7 mouse cellular contexts compared by ENCODE assay signal in genomic region chr17:15704475-15705300, GRCm38 (mm10). TPM values are rescaled to one million over a fixed set of nuclear protein-coding genes. Genes with fewer than 3 reads are reported as not detected.
DNase-seq lines count a peak whose midpoint lies in the region; ATAC-seq and TF ChIP-seq lines count a peak whose summit lies in the region.

Gene Chd1, plus strand, starts transcription at chr17:15704967.

- peak within 1 kb of the TSS; percentile 97 for H3K9ac ChIP-seq in embryonic facial prominence, embryonic 12.5 days
- H3K9ac ChIP-seq in limb, embryonic 12.5 days (replicated peaks) = peak within 1 kb of the TSS; percentile 95
- peak within 1 kb of the TSS; percentile 88 for H3K9ac ChIP-seq in midbrain, embryonic 15.5 days

- H3K4me3 ChIP-seq in embryonic facial prominence, embryonic 12.5 days = peak within 1 kb of the TSS; percentile 92
- H3K4me3 ChIP-seq in kidney, adult 2 months (ENCODE audit: insufficient read depth, low read depth, low read length) = peak within 1 kb of the TSS; percentile 79
- peak within 1 kb of the TSS; percentile 92 for H3K4me3 ChIP-seq in limb, embryonic 12.5 days (replicated peaks)
- H3K4me3 ChIP-seq in midbrain, embryonic 15.5 days = peak within 1 kb of the TSS; percentile 59
- H3K4me3 ChIP-seq in spleen, adult 2 months (ENCODE audit: extremely low read depth, insufficient read depth, insufficient read length) = peak within 1 kb of the TSS; percentile 84

- DNase-seq in adrenal gland, postnatal 25 days = peak; percentile 90
- DNase-seq in heart, adult 11 months = peak; percentile 99
- peak; percentile 95 for DNase-seq in kidney, adult 2 months
- peak; percentile 73 to 83 for DNase-seq in spleen, adult 2 months (ENCODE audit: low read depth in 1 of 2, low spot score in 2 of 2)

- H3K36me3 ChIP-seq in embryonic facial prominence, embryonic 12.5 days = peaks cover 12% of the 10 kb centered on the region
- no peaks in the 10 kb centered on the region for H3K36me3 ChIP-seq in kidney, adult 2 months (ENCODE audit: control insufficient read depth, insufficient read depth, low read length)
- H3K36me3 ChIP-seq in limb, embryonic 12.5 days = peaks cover 16% of the 10 kb centered on the region
- H3K36me3 ChIP-seq in midbrain, embryonic 15.5 days (replicated peaks) = peaks cover 5% of the 10 kb centered on the region; the same call in 1 of the 2 replicates
- H3K36me3 ChIP-seq in spleen, adult 2 months (ENCODE audit: control insufficient read depth, insufficient read depth, low read length) = no peaks in the 10 kb centered on the region

- peak; percentile 91 for ATAC-seq in embryonic facial prominence, embryonic 12.5 days (ENCODE audit: insufficient number of reproducible peaks, insufficient read depth, low FRiP score, low TSS enrichment)
- ATAC-seq in limb, embryonic 12.5 days (ENCODE audit: insufficient number of reproducible peaks, insufficient read depth, low FRiP score, low TSS enrichment, low read depth) = peak; percentile 96
- ATAC-seq in midbrain, embryonic 15.5 days (replicated peaks) = peak; percentile 95

- no peaks in the 10 kb centered on the region for H3K9me3 ChIP-seq in embryonic facial prominence, embryonic 12.5 days
- H3K9me3 ChIP-seq in limb, embryonic 12.5 days = no peaks in the 10 kb centered on the region
- no peaks in the 10 kb centered on the region for H3K9me3 ChIP-seq in midbrain, embryonic 15.5 days

- TF ChIP-seq CTCF in kidney, adult 2 months (conservative IDR thresholded peaks at IDR 0.05; ENCODE audit: insufficient read depth, insufficient read length, low read depth, low read length) = no peak
- no peak for TF ChIP-seq CTCF in spleen, adult 2 months (IDR thresholded peaks at IDR 0.05; ENCODE audit: extremely low read depth, insufficient read depth, insufficient read length, insufficient replicate concordance)

- peaks cover 4% of the 10 kb centered on the region; the same call in 1 of the 2 replicates for H3K4me1 ChIP-seq in embryonic facial prominence, embryonic 12.5 days
- peaks cover 2% of the 10 kb centered on the region; the same call in 1 of the 2 replicates for H3K4me1 ChIP-seq in kidney, adult 2 months (ENCODE audit: control insufficient read depth, insufficient read depth, low read length)
- H3K4me1 ChIP-seq in limb, embryonic 12.5 days (replicated peaks) = peaks cover 8% of the 10 kb centered on the region
- H3K4me1 ChIP-seq in midbrain, embryonic 15.5 days = peaks cover 37% of the 10 kb centered on the region
- no peaks in the 10 kb centered on the region for H3K4me1 ChIP-seq in spleen, adult 2 months (ENCODE audit: control insufficient read depth, insufficient read depth, insufficient read length)

- H3K4me2 ChIP-seq in embryonic facial prominence, embryonic 12.5 days (replicated peaks) = peak within 1 kb of the TSS; percentile 67
- peak within 1 kb of the TSS; percentile 74 for H3K4me2 ChIP-seq in limb, embryonic 12.5 days
- H3K4me2 ChIP-seq in midbrain, embryonic 15.5 days = peak within 1 kb of the TSS; percentile 96

- no peaks in the 10 kb centered on the region for H3K27me3 ChIP-seq in embryonic facial prominence, embryonic 12.5 days
- H3K27me3 ChIP-seq in kidney, adult 2 months (replicated peaks; ENCODE audit: control insufficient read depth, insufficient read depth, low read length) = no peaks in the 10 kb centered on the region
- no peaks in the 10 kb centered on the region for H3K27me3 ChIP-seq in limb, embryonic 12.5 days
- no peaks in the 10 kb centered on the region for H3K27me3 ChIP-seq in midbrain, embryonic 15.5 days (replicated peaks)
- no peaks in the 10 kb centered on the region for H3K27me3 ChIP-seq in spleen, adult 2 months (ENCODE audit: control insufficient read depth, insufficient read depth, low read length)

- no peak for TF ChIP-seq POLR2A in kidney, adult 2 months (IDR thresholded peaks at IDR 0.05; ENCODE audit: low read depth, low read length)
- TF ChIP-seq POLR2A in spleen, adult 2 months (IDR thresholded peaks at IDR 0.05; ENCODE audit: low read depth, low read length) = peak; percentile 38; the same call in 1 of the 2 replicates

- WGBS in embryonic facial prominence, embryonic 12.5 days = under 1% methylated on average over 96 of the region's 124 CpGs
- under 1% methylated on average over 101 of the region's 124 CpGs for WGBS in kidney, adult 2 months
- WGBS in limb, embryonic 12.5 days = under 1% methylated on average over 89 of the region's 124 CpGs
- WGBS in midbrain, embryonic 15.5 days = under 1% methylated on average over 88 of the region's 124 CpGs
- 1% methylated on average over 105 of the region's 124 CpGs for WGBS in spleen, adult 2 months

- peak within 1 kb of the TSS; percentile 96 for H3K27ac ChIP-seq in embryonic facial prominence, embryonic 12.5 days
- peak within 1 kb of the TSS; percentile 98 for H3K27ac ChIP-seq in kidney, adult 2 months (ENCODE audit: insufficient read depth, low read depth, low read length)
- H3K27ac ChIP-seq in limb, embryonic 12.5 days = peak within 1 kb of the TSS; percentile 94
- H3K27ac ChIP-seq in midbrain, embryonic 15.5 days = peak within 1 kb of the TSS; percentile 96
- peak within 1 kb of the TSS; percentile 93 for H3K27ac ChIP-seq in spleen, adult 2 months (ENCODE audit: insufficient read depth, low read length)

RNA-seq across cellular contexts. Expression of gene Chd1, which starts in this region (rescaled TPM):
- total RNA-seq in adrenal gland, postnatal 25 days (2021) = 32.0 and 46.7 TPM in 2 replicates
- 45.7 and 46.1 TPM in 2 replicates for polyA plus RNA-seq in embryonic facial prominence, embryonic 12.5 days (2016; fragmentation: Nextera tagmentation; extraction: Ambion mirVana)
- 3.7 and 3.9 TPM in 2 replicates for polyA plus RNA-seq in kidney, adult 2 months (2012; rRNA removed)
- 48.6 and 51.1 TPM in 2 replicates for polyA plus RNA-seq in limb, embryonic 12.5 days (2016; fragmentation: Nextera tagmentation; extraction: Ambion mirVana)
- 16.3 and 16.5 TPM in 2 replicates for polyA plus RNA-seq in midbrain, embryonic 15.5 days (2015; fragmentation: Nextera tagmentation; extraction: Ambion mirVana)
- polyA plus RNA-seq in spleen, adult 2 months (2012; rRNA removed) = 6.2 and 12.6 TPM in 2 replicates

Comparison
In these comparisons a context has a peak if more than half of its experiments do, and no peak if none do; other contexts are left out.
1. Peak in every context shown above with its lines: DNase-seq, ATAC-seq, H3K4me3 ChIP-seq and H3K27ac ChIP-seq.